Mouse (Mus musculus) myocyte (in vitro differentiated cells): Measurements from ENCODE around the gene Wdr63. TPM values are rescaled to one million over a fixed set of nuclear protein-coding genes. Genes with fewer than 3 reads are reported as not detected.

Source experiments
- H3K27me3 ChIP-seq: one replicate; pipeline ENCODE4 v1.6.1; 2011; ENCODE audit not compliant: control insufficient read depth, insufficient read depth, insufficient read length
- H3K36me3 ChIP-seq: one replicate; pipeline ENCODE4 v1.6.1; 2011; ENCODE audit not compliant: control insufficient read depth, insufficient read depth
- H3K4me2 ChIP-seq: one replicate; pipeline ENCODE4 v1.6.1; 2011; ENCODE audit warnings: low read depth, control low read depth
- H3K4me3 ChIP-seq: one replicate; pipeline ENCODE4 v1.5.1; 2011; ENCODE audit warnings: mild to moderate bottlenecking, control low read depth, moderate library complexity
- H3K79me2 ChIP-seq: one replicate; pipeline ENCODE4 v1.6.1; 2011; ENCODE audit not compliant: control insufficient read depth, insufficient read depth
- H3ac ChIP-seq: one replicate; pipeline ENCODE4 v1.6.1; 2011; ENCODE audit not compliant: control insufficient read depth, insufficient read length
- CEBPB ChIP-seq: IDR thresholded peaks from 2 replicates; pipeline ENCODE4 v1.6.1; 2011; ENCODE audit warnings: mild to moderate bottlenecking, moderate library complexity; ENCODE audit not compliant: poor library complexity, insufficient read depth, severe bottlenecking
- E2F4 ChIP-seq: IDR thresholded peaks from one replicate; pipeline ENCODE4 v1.6.1; 2011; ENCODE audit warnings: mild to moderate bottlenecking, control low read depth, moderate library complexity; ENCODE audit not compliant: insufficient read depth
- MAX ChIP-seq: IDR thresholded peaks from one replicate; pipeline ENCODE4 v1.6.1; 2011; ENCODE audit warnings: low read depth, mild to moderate bottlenecking, control low read depth
- MYOD1 ChIP-seq, 3 experiments: IDR thresholded peaks; one replicate each; pipeline ENCODE4 v1.6.1; 2011; ENCODE audit warnings: control low read depth in 2 of 3, low read depth in 2 of 3, mild to moderate bottlenecking in 2 of 3, moderate library complexity in 1 of 3; ENCODE audit not compliant: insufficient read length in 2 of 3, control insufficient read depth in 1 of 3
- MYOG ChIP-seq, 3 experiments: IDR thresholded peaks; one replicate each; pipeline ENCODE4 v1.6.1; 2011; ENCODE audit warnings: control low read depth in 2 of 3, low read depth in 2 of 3, mild to moderate bottlenecking in 2 of 3; ENCODE audit not compliant: insufficient read length in 2 of 3, control insufficient read depth in 1 of 3, insufficient read depth in 1 of 3
- POLR2A ChIP-seq: IDR thresholded peaks from one replicate; pipeline ENCODE4 v1.6.1; 2011; ENCODE audit warnings: low read depth, mild to moderate bottlenecking, control low read depth, moderate library complexity; ENCODE audit not compliant: insufficient read length
- POLR2AphosphoS2 ChIP-seq: IDR thresholded peaks from one replicate; pipeline ENCODE4 v1.6.1; 2011; ENCODE audit warnings: low read depth, control low read depth; ENCODE audit not compliant: insufficient read length
- REST ChIP-seq: IDR thresholded peaks from one replicate; pipeline ENCODE4 v1.6.1; 2011; ENCODE audit warnings: mild to moderate bottlenecking, control low read depth, moderate library complexity; ENCODE audit not compliant: insufficient read depth, insufficient read length
- SRF ChIP-seq: IDR thresholded peaks from one replicate; pipeline ENCODE4 v1.6.1; 2011; ENCODE audit warnings: low read depth; ENCODE audit not compliant: control insufficient read depth, insufficient read length
- TCF12 ChIP-seq: IDR thresholded peaks from one replicate; pipeline ENCODE4 v1.6.1; 2011; ENCODE audit warnings: mild to moderate bottlenecking, control low read depth; ENCODE audit not compliant: poor library complexity, insufficient read depth, severe bottlenecking
- TCF3 ChIP-seq: IDR thresholded peaks from one replicate; pipeline ENCODE4 v1.6.1; 2011; ENCODE audit warnings: low read depth, control low read depth; ENCODE audit not compliant: insufficient read length
- USF1 ChIP-seq: IDR thresholded peaks from one replicate; pipeline ENCODE4 v1.6.1; 2011; ENCODE audit warnings: low read depth, mild to moderate bottlenecking, control low read depth, moderate library complexity
- polyA plus RNA-seq: library from polyadenylated mRNA; unstranded; fragments of >200 nt; fragmentation: generic; extraction: Trizol; gene quantifications from one replicate; pipeline ENCODE4 v1.2.1, GENCODE M21; 2012; ENCODE audit warnings: missing spikeins

The Wdr63 gene
- polyA plus RNA-seq, 1 experiment, result 0.10 TPM

- Histone ChIP-seq H3K36me3 (no peaks in the 10 kb centered on the region), H3K4me2 (no peak overlapping the region), H3K4me3 (no peak overlapping the region), H3K27me3 (peaks cover 8% of the 10 kb centered on the region), H3K79me2 (no peaks in the 10 kb centered on the region), H3ac (no peak overlapping the region)
- TF ChIP-seq MYOD1 (IDR thresholded peaks at IDR 0.05; ENCODE audit: control insufficient read depth in 1 of 3, insufficient read length in 2 of 3, low read depth in 2 of 3), result no peak
- no peak for TF ChIP-seq SRF
- TF ChIP-seq CEBPB, result no peak
- TF ChIP-seq TCF3, result no peak
- TF ChIP-seq POLR2A, result no peak
- no peak for TF ChIP-seq E2F4
- TF ChIP-seq USF1, result no peak
- no peak for TF ChIP-seq REST
- TF ChIP-seq POLR2AphosphoS2, result no peak
- TF ChIP-seq MYOG (IDR thresholded peaks at IDR 0.05; ENCODE audit: control insufficient read depth in 1 of 3, insufficient read depth in 1 of 3, insufficient read length in 2 of 3, low read depth in 2 of 3), result no peak
- TF ChIP-seq TCF12, result no peak
- no peak for TF ChIP-seq MAX
Observed at GRCm38 (mm10) chr3:146053873-146054272, 54.1 kb downstream of the Wdr63 start.

GRCm38 (mm10) chr3:146053082-146053814 lies 54.7 kb downstream of the Wdr63 start:
- H3K36me3 ChIP-seq, result no peaks in the 10 kb centered on the region
- no peak for TF ChIP-seq MYOG (IDR thresholded peaks at IDR 0.05; ENCODE audit: control insufficient read depth in 1 of 3, insufficient read depth in 1 of 3, insufficient read length in 2 of 3, low read depth in 2 of 3)
- H3K4me2 ChIP-seq, result no peak overlapping the region
- H3K79me2 ChIP-seq, result no peaks in the 10 kb centered on the region
- H3K27me3 ChIP-seq, result peaks cover 8% of the 10 kb centered on the region
- H3ac ChIP-seq, result no peak overlapping the region
- no peak overlapping the region for H3K4me3 ChIP-seq

- H3K27me3 ChIP-seq, result peaks cover 8% of the 10 kb centered on the region
- TF ChIP-seq CEBPB, result no peak
- TF ChIP-seq POLR2A, result no peak
- TF ChIP-seq REST, result no peak
- TF ChIP-seq TCF12, result no peak
- no peak for TF ChIP-seq SRF
- no peak for TF ChIP-seq MAX
- no peak for TF ChIP-seq MYOD1 (IDR thresholded peaks at IDR 0.05; ENCODE audit: control insufficient read depth in 1 of 3, insufficient read length in 2 of 3, low read depth in 2 of 3)
- TF ChIP-seq POLR2AphosphoS2, result no peak
- TF ChIP-seq TCF3, result no peak
- TF ChIP-seq MYOG (IDR thresholded peaks at IDR 0.05; ENCODE audit: control insufficient read depth in 1 of 3, insufficient read depth in 1 of 3, insufficient read length in 2 of 3, low read depth in 2 of 3), result no peak
- no peak for TF ChIP-seq E2F4
- no peak for TF ChIP-seq USF1
- H3K4me3 ChIP-seq, result no peak overlapping the region
- no peaks in the 10 kb centered on the region for H3K79me2 ChIP-seq
- H3K36me3 ChIP-seq, result no peaks in the 10 kb centered on the region
- no peak overlapping the region for H3ac ChIP-seq
- no peak overlapping the region for H3K4me2 ChIP-seq
Observed at GRCm38 (mm10) chr3:146051277-146052007, 56.5 kb downstream of the Wdr63 start.

GRCm38 (mm10) chr3:146049951-146050350 lies 58.0 kb downstream of the Wdr63 start:
- Histone ChIP-seq H3K4me3 (no peak overlapping the region), H3K36me3 (no peaks in the 10 kb centered on the region), H3ac (no peak overlapping the region), H3K27me3 (peaks cover 5% of the 10 kb centered on the region), H3K4me2 (no peak overlapping the region), H3K79me2 (no peaks in the 10 kb centered on the region)
- TF ChIP-seq POLR2AphosphoS2 (no peak), USF1 (no peak), MYOG (IDR thresholded peaks at IDR 0.05; ENCODE audit: control insufficient read depth in 1 of 3, insufficient read depth in 1 of 3, insufficient read length in 2 of 3, low read depth in 2 of 3) (no peak), REST (no peak), TCF3 (no peak), TCF12 (no peak), POLR2A (no peak), SRF (no peak), E2F4 (no peak), CEBPB (no peak), MAX (no peak), MYOD1 (IDR thresholded peaks at IDR 0.05; ENCODE audit: control insufficient read depth in 1 of 3, insufficient read length in 2 of 3, low read depth in 2 of 3) (no peak)
